Mouse (Mus musculus) forebrain, embryonic 14.5 days (tissue): Measurements from ENCODE around the gene Tmem108. TPM values are rescaled to one million over a fixed set of nuclear protein-coding genes. Genes with fewer than 3 reads are reported as not detected.

Source experiments
- ATAC-seq: fragments of 200-750 bp; cut with Nextera tagmentation; 2 replicates; pipeline ENCODE4 v1.8.0; 2017; ENCODE audit warnings: mild to moderate bottlenecking, moderate library complexity
- DNase-seq: peaks from one replicate; pipeline ENCODE4 v3.0.0-alpha.2; 2015; ENCODE audit warnings: low spot score
- H3K27ac ChIP-seq: fragments of 300-500 bp; sonication (generic); 2 replicates; pipeline ENCODE4 v1.5.1; 2014; ENCODE audit warnings: low read depth, mild to moderate bottlenecking, control low read depth, low read length, moderate library complexity
- H3K27me3 ChIP-seq: fragments of 300-500 bp; sonication (generic); replicated peaks from 2 replicates; pipeline ENCODE4 v1.6.1; 2014; ENCODE audit warnings: low read length, control low read depth, mixed read lengths; ENCODE audit not compliant: control insufficient read depth, insufficient read depth
- H3K36me3 ChIP-seq: fragments of 300-500 bp; sonication (generic); 2 replicates; pipeline ENCODE4 v1.6.1; 2014; ENCODE audit warnings: low read length, control low read depth; ENCODE audit not compliant: control insufficient read depth, insufficient read depth
- H3K4me1 ChIP-seq: fragments of 300-500 bp; sonication (generic); 2 replicates; pipeline ENCODE4 v1.6.1; 2014; ENCODE audit warnings: antibody characterized with exemption, low read length, control low read depth; ENCODE audit not compliant: control insufficient read depth, insufficient read depth
- H3K4me2 ChIP-seq: fragments of 300-500 bp; sonication (generic); 2 replicates; pipeline ENCODE4 v1.6.1; 2014; ENCODE audit warnings: mild to moderate bottlenecking, control low read depth, low read length
- H3K4me3 ChIP-seq: fragments of 300-500 bp; sonication (generic); 2 replicates; pipeline ENCODE4 v1.5.1; 2014; ENCODE audit warnings: low read depth, low read length, control low read depth
- H3K9ac ChIP-seq: fragments of 300-500 bp; sonication (generic); 2 replicates; pipeline ENCODE4 v1.6.1; 2014; ENCODE audit warnings: mild to moderate bottlenecking, low read length, control low read depth, moderate library complexity
- H3K9me3 ChIP-seq: fragments of 300-500 bp; sonication (generic); replicated peaks from 2 replicates; pipeline ENCODE4 v1.6.1; 2016; ENCODE audit warnings: low read length, control low read depth, mixed read lengths; ENCODE audit not compliant: control insufficient read depth
- WGBS: fragments of 180-500 bp; shearing (Covaris S2); extraction: QIAGEN DNeasy Blood & Tissue Kit; methylation state at CpG from one replicate; pipeline ENCODE4 v1.1.7; 2014; 5-methylcytosine and 5-hydroxymethylcytosine counted together
- polyA plus RNA-seq: library from polyadenylated mRNA; unstranded; fragments of >200 nt; fragmentation: Nextera tagmentation; extraction: Ambion mirVana; gene quantifications from 2 replicates; pipeline ENCODE4 v1.2.1, GENCODE M21; 2014

The Tmem108 gene
- polyA plus RNA-seq, 1 experiment from 2014 or later: 41.5 TPM

GRCm38 (mm10) chr9:103573994-103574750 is 187.5 kb downstream of the Tmem108 start:
- Histone ChIP-seq H3K9me3 (no peaks in the 10 kb centered on the region), H3K4me1 (peaks cover 32% of the 10 kb centered on the region), H3K27ac (peak overlapping the region; percentile 45; the same call in 1 of the 2 replicates), H3K36me3 (no peaks in the 10 kb centered on the region), H3K4me2 (no peak overlapping the region), H3K9ac (no peak overlapping the region), H3K27me3 (no peaks in the 10 kb centered on the region), H3K4me3 (no peak overlapping the region)
- DNase-seq: peak; percentile 80
- WGBS: 0% methylated on average over 5 of the region's 5 CpGs
- peak; percentile 73; the same call in 1 of the 2 replicates for ATAC-seq

- Histone ChIP-seq H3K36me3 (no peaks in the 10 kb centered on the region), H3K4me2 (no peak overlapping the region), H3K4me3 (no peak overlapping the region), H3K27ac (no peak overlapping the region), H3K9me3 (no peaks in the 10 kb centered on the region), H3K9ac (no peak overlapping the region), H3K4me1 (peaks cover 28% of the 10 kb centered on the region), H3K27me3 (no peaks in the 10 kb centered on the region)
- ATAC-seq: peak; percentile 11; the same call in 1 of the 2 replicates
- peak; percentile 52 for DNase-seq
- 45% methylated on average over 14 of the region's 14 CpGs for WGBS
Measured at GRCm38 (mm10) chr9:103570158-103570741, 191.4 kb downstream of the Tmem108 start.

- Histone ChIP-seq H3K36me3 (no peaks in the 10 kb centered on the region), H3K4me3 (no peak overlapping the region), H3K4me2 (no peak overlapping the region), H3K27me3 (no peaks in the 10 kb centered on the region), H3K9ac (no peak overlapping the region), H3K4me1 (peaks cover 20% of the 10 kb centered on the region), H3K9me3 (no peaks in the 10 kb centered on the region), H3K27ac (no peak overlapping the region)
- ATAC-seq (no peak), DNase-seq (no peak)
- 88% methylated on average over 9 of the region's 9 CpGs for WGBS
Measured at GRCm38 (mm10) chr9:103568983-103569382, 192.7 kb downstream of the Tmem108 start.

- no peak overlapping the region for H3K4me2 ChIP-seq
- H3K9me3 ChIP-seq: no peaks in the 10 kb centered on the region
- H3K4me3 ChIP-seq: no peak overlapping the region
- DNase-seq: no peak
- no peaks in the 10 kb centered on the region for H3K27me3 ChIP-seq
- H3K36me3 ChIP-seq: no peaks in the 10 kb centered on the region
- no peak overlapping the region for H3K9ac ChIP-seq
- H3K4me1 ChIP-seq: peaks cover 12% of the 10 kb centered on the region
- 89% methylated on average over 9 of the region's 9 CpGs for WGBS
- no peak for ATAC-seq
- peak overlapping the region; percentile 27; the same call in 1 of the 2 replicates for H3K27ac ChIP-seq
Measured at GRCm38 (mm10) chr9:103565186-103565585, 196.5 kb downstream of the Tmem108 start.

- Histone ChIP-seq H3K27ac (no peak overlapping the region), H3K9me3 (no peaks in the 10 kb centered on the region), H3K9ac (no peak overlapping the region), H3K36me3 (no peaks in the 10 kb centered on the region), H3K4me3 (no peak overlapping the region), H3K4me2 (no peak overlapping the region), H3K27me3 (no peaks in the 10 kb centered on the region), H3K4me1 (peaks cover 21% of the 10 kb centered on the region)
- WGBS: 34% methylated on average over 10 of the region's 10 CpGs
- ATAC-seq (0 out of 2 replicates have a peak, but pooled peaks have one; percentile 21), DNase-seq (peak; percentile 73)
Measured at GRCm38 (mm10) chr9:103563864-103564610, 197.6 kb downstream of the Tmem108 start.

GRCm38 (mm10) chr9:103562063-103562462 is 199.6 kb downstream of the Tmem108 start:
- no peak overlapping the region for H3K9ac ChIP-seq
- no peak overlapping the region for H3K27ac ChIP-seq
- no peak for DNase-seq
- no peaks in the 10 kb centered on the region for H3K36me3 ChIP-seq
- no peaks in the 10 kb centered on the region for H3K27me3 ChIP-seq
- peaks cover 35% of the 10 kb centered on the region for H3K4me1 ChIP-seq
- WGBS: 100% methylated on average over 1 of the region's 1 CpGs
- ATAC-seq: no peak
- H3K9me3 ChIP-seq: no peaks in the 10 kb centered on the region
- H3K4me3 ChIP-seq: no peak overlapping the region
- no peak overlapping the region for H3K4me2 ChIP-seq

- Histone ChIP-seq H3K9me3 (no peaks in the 10 kb centered on the region), H3K27ac (peak overlapping the region; percentile 86), H3K4me3 (no peak overlapping the region), H3K9ac (no peak overlapping the region), H3K4me1 (peaks cover 41% of the 10 kb centered on the region), H3K4me2 (peak overlapping the region; percentile 18; the same call in 1 of the 2 replicates), H3K36me3 (no peaks in the 10 kb centered on the region), H3K27me3 (no peaks in the 10 kb centered on the region; the same call in 1 of the 2 replicates)
- DNase-seq (peak; percentile 88), ATAC-seq (peak; percentile 84)
- whole genome bisulfite sequencing: 9% methylated on average over 6 of the region's 6 CpGs
Measured at GRCm38 (mm10) chr9:103558741-103559140, 202.9 kb downstream of the Tmem108 start.

- Histone ChIP-seq H3K4me1 (peaks cover 39% of the 10 kb centered on the region), H3K9ac (no peak overlapping the region), H3K27me3 (no peaks in the 10 kb centered on the region; the same call in none of the 2 replicates), H3K4me3 (no peak overlapping the region), H3K4me2 (peak overlapping the region; percentile 18; the same call in 1 of the 2 replicates), H3K27ac (peak overlapping the region; percentile 86), H3K9me3 (no peaks in the 10 kb centered on the region), H3K36me3 (no peaks in the 10 kb centered on the region)
- whole genome bisulfite sequencing: 47% methylated on average over 7 of the region's 7 CpGs
- DNase-seq (peak; percentile 84), ATAC-seq (peak; percentile 30)
Measured at GRCm38 (mm10) chr9:103558240-103558639, 203.4 kb downstream of the Tmem108 start.
